Mouse (Mus musculus) hindbrain, embryonic 13.5 days (tissue): ENCODE measurements around the gene Bhlha9. TPM values are rescaled to one million over a fixed set of nuclear protein-coding genes. Genes with fewer than 3 reads are reported as not detected.

ENCODE experiments used
- ATAC-seq: fragments of 200-750 bp; cut with Nextera tagmentation; 2 replicates; pipeline ENCODE4 v1.8.0; 2017; ENCODE audit warnings: moderate TSS enrichment; ENCODE audit not compliant: low FRiP score
- H3K27ac ChIP-seq: fragments of 300-500 bp; sonication (generic); 2 replicates; pipeline ENCODE4 v1.5.1; 2015; ENCODE audit warnings: inconsistent platforms, mild to moderate bottlenecking, moderate library complexity
- H3K27me3 ChIP-seq: fragments of 300-500 bp; sonication (generic); 2 replicates; pipeline ENCODE4 v1.6.1; 2015; ENCODE audit warnings: mild to moderate bottlenecking, inconsistent platforms
- H3K36me3 ChIP-seq: fragments of 300-500 bp; sonication (generic); 2 replicates; pipeline ENCODE4 v1.6.1; 2015; ENCODE audit warnings: mild to moderate bottlenecking, inconsistent platforms
- H3K4me1 ChIP-seq: fragments of 300-500 bp; sonication (generic); replicated peaks from 2 replicates; pipeline ENCODE4 v1.6.1; 2015; ENCODE audit warnings: inconsistent platforms
- H3K4me2 ChIP-seq: fragments of 300-500 bp; sonication (generic); 2 replicates; pipeline ENCODE4 v1.6.1; 2015; ENCODE audit warnings: inconsistent platforms, mild to moderate bottlenecking, moderate library complexity
- H3K4me3 ChIP-seq: fragments of 300-500 bp; sonication (generic); 2 replicates; pipeline ENCODE4 v1.5.1; 2015; ENCODE audit warnings: mild to moderate bottlenecking, inconsistent platforms
- H3K9ac ChIP-seq: fragments of 300-500 bp; sonication (generic); 2 replicates; pipeline ENCODE4 v1.6.1; 2015; ENCODE audit warnings: mild to moderate bottlenecking, inconsistent platforms
- H3K9me3 ChIP-seq: fragments of 300-500 bp; sonication (generic); 2 replicates; pipeline ENCODE4 v1.6.1; 2016; ENCODE audit warnings: inconsistent platforms
- WGBS: fragments of 180-500 bp; shearing (Covaris S2); methylation state at CpG from one replicate; pipeline ENCODE4 v1.1.7; 2015; 5-methylcytosine and 5-hydroxymethylcytosine counted together
- polyA plus RNA-seq: library from polyadenylated mRNA; unstranded; fragments of >200 nt; fragmentation: Nextera tagmentation; extraction: Ambion mirVana; gene quantifications from 2 replicates; pipeline ENCODE4 v1.2.1, GENCODE M21; 2015

Gene Bhlha9
- polyA plus RNA-seq, result 0.32 and 0.60 TPM in 2 replicates

- ATAC-seq, result 0 out of 2 replicates have a peak, but pooled peaks have one; percentile 17
- H3K36me3 ChIP-seq, result no peaks in the 10 kb centered on the region
- peak within 1 kb of the TSS; percentile 44 for H3K4me3 ChIP-seq
- H3K27me3 ChIP-seq, result peaks cover 83% of the 10 kb centered on the region
- WGBS, result 57% methylated on average over 15 of the region's 15 CpGs
- peak within 1 kb of the TSS; percentile 74 for H3K9ac ChIP-seq
- no peak within 1 kb of the TSS for H3K27ac ChIP-seq
- H3K4me1 ChIP-seq, result peaks cover 13% of the 10 kb centered on the region
- no peaks in the 10 kb centered on the region for H3K9me3 ChIP-seq
- peak within 1 kb of the TSS; percentile 76 for H3K4me2 ChIP-seq
These were observed at the start of gene Bhlha9 for GRCm38 (mm10) chr11:76671871-76672475. Gene Bhlha9 (plus strand): TSS chr11:76672470.

- WGBS, result under 1% methylated on average over 64 of the region's 66 CpGs
- Histone ChIP-seq H3K27me3 (peaks cover 40% of the 10 kb centered on the region), H3K27ac (no peak overlapping the region), H3K9me3 (no peaks in the 10 kb centered on the region), H3K9ac (peak overlapping the region; percentile 77), H3K4me3 (peak overlapping the region; percentile 63), H3K36me3 (no peaks in the 10 kb centered on the region), H3K4me1 (peaks cover 37% of the 10 kb centered on the region), H3K4me2 (peak overlapping the region; percentile 100)
- ATAC-seq, result peak; percentile 34; the same call in 1 of the 2 replicates
These were observed 49.6 kb upstream of the Bhlha9 start for GRCm38 (mm10) chr11:76622566-76623205.

- Histone ChIP-seq H3K4me1 (peaks cover 37% of the 10 kb centered on the region), H3K4me2 (peak overlapping the region; percentile 100), H3K27me3 (peaks cover 40% of the 10 kb centered on the region), H3K9ac (peak overlapping the region; percentile 77), H3K4me3 (peak overlapping the region; percentile 63), H3K36me3 (no peaks in the 10 kb centered on the region), H3K9me3 (no peaks in the 10 kb centered on the region), H3K27ac (no peak overlapping the region)
- ATAC-seq, result peak; percentile 71
- under 1% methylated on average over 68 of the region's 72 CpGs for WGBS
These were observed 48.9 kb upstream of the Bhlha9 start for GRCm38 (mm10) chr11:76623206-76623961.

- ATAC-seq, result no peak
- no peaks in the 10 kb centered on the region for H3K9me3 ChIP-seq
- H3K27me3 ChIP-seq, result peaks cover 40% of the 10 kb centered on the region
- 59% methylated on average over 10 of the region's 10 CpGs for WGBS
- peak overlapping the region; percentile 77; the same call in 1 of the 2 replicates for H3K9ac ChIP-seq
- H3K4me1 ChIP-seq, result peaks cover 37% of the 10 kb centered on the region
- peak overlapping the region; percentile 100 for H3K4me2 ChIP-seq
- H3K4me3 ChIP-seq, result peak overlapping the region; percentile 63
- H3K27ac ChIP-seq, result no peak overlapping the region
- H3K36me3 ChIP-seq, result no peaks in the 10 kb centered on the region
These were observed 48.2 kb upstream of the Bhlha9 start for GRCm38 (mm10) chr11:76624071-76624470.

- ATAC-seq, result no peak
- no peaks in the 10 kb centered on the region for H3K36me3 ChIP-seq
- H3K9ac ChIP-seq, result no peak overlapping the region
- no peak overlapping the region for H3K4me2 ChIP-seq
- H3K9me3 ChIP-seq, result no peaks in the 10 kb centered on the region
- no peak overlapping the region for H3K4me3 ChIP-seq
- H3K27me3 ChIP-seq, result peaks cover 40% of the 10 kb centered on the region
- H3K4me1 ChIP-seq, result peaks cover 37% of the 10 kb centered on the region
- WGBS, result 88% methylated on average over 3 of the region's 3 CpGs
- no peak overlapping the region for H3K27ac ChIP-seq
These were observed 47.4 kb upstream of the Bhlha9 start for GRCm38 (mm10) chr11:76624881-76625280.

GRCm38 (mm10) chr11:76628613-76629012 is 43.7 kb upstream of the Bhlha9 start:
- no peak overlapping the region for H3K27ac ChIP-seq
- 79% methylated on average over 5 of the region's 5 CpGs for WGBS
- no peak overlapping the region for H3K9ac ChIP-seq
- no peak overlapping the region for H3K4me3 ChIP-seq
- H3K4me1 ChIP-seq, result peaks cover 4% of the 10 kb centered on the region
- H3K27me3 ChIP-seq, result peaks cover 14% of the 10 kb centered on the region
- H3K9me3 ChIP-seq, result no peaks in the 10 kb centered on the region
- H3K4me2 ChIP-seq, result no peak overlapping the region
- H3K36me3 ChIP-seq, result no peaks in the 10 kb centered on the region
- ATAC-seq, result no peak

GRCm38 (mm10) chr11:76630023-76630422 is 42.2 kb upstream of the Bhlha9 start:
- no peak overlapping the region for H3K4me3 ChIP-seq
- no peak for ATAC-seq
- WGBS, result 49% methylated on average over 2 of the region's 2 CpGs

GRCm38 (mm10) chr11:76630487-76630886 is 41.8 kb upstream of the Bhlha9 start:
- 88% methylated on average over 5 of the region's 5 CpGs for WGBS
- no peak overlapping the region for H3K4me3 ChIP-seq
- H3K4me2 ChIP-seq, result no peak overlapping the region
- H3K9me3 ChIP-seq, result no peaks in the 10 kb centered on the region
- no peak for ATAC-seq
- H3K27me3 ChIP-seq, result no peaks in the 10 kb centered on the region
- H3K36me3 ChIP-seq, result no peaks in the 10 kb centered on the region
- H3K9ac ChIP-seq, result no peak overlapping the region
- no peaks in the 10 kb centered on the region for H3K4me1 ChIP-seq
- no peak overlapping the region for H3K27ac ChIP-seq

More at GRCm38 (mm10) chr11:76630023-76630422, 42.2 kb upstream of the Bhlha9 start:
- Histone ChIP-seq H3K36me3 (no peaks in the 10 kb centered on the region), H3K4me2 (no peak overlapping the region), H3K27ac (no peak overlapping the region), H3K9me3 (no peaks in the 10 kb centered on the region), H3K4me1 (no peaks in the 10 kb centered on the region), H3K27me3 (no peaks in the 10 kb centered on the region), H3K9ac (no peak overlapping the region)

GRCm38 (mm10) chr11:76639269-76639985 is 32.8 kb upstream of the Bhlha9 start:
- H3K9me3 ChIP-seq, result no peaks in the 10 kb centered on the region
- H3K27ac ChIP-seq, result 0 out of 2 replicates have a peak overlapping the region, but pooled peaks have one; percentile 41
- no peak for ATAC-seq
- H3K9ac ChIP-seq, result no peak overlapping the region
- H3K36me3 ChIP-seq, result no peaks in the 10 kb centered on the region
- no peak overlapping the region for H3K4me3 ChIP-seq
- peaks cover 15% of the 10 kb centered on the region for H3K4me1 ChIP-seq
- H3K27me3 ChIP-seq, result no peaks in the 10 kb centered on the region
- WGBS, result 64% methylated on average over 17 of the region's 17 CpGs
- H3K4me2 ChIP-seq, result no peak overlapping the region

- no peak overlapping the region for H3K27ac ChIP-seq
- H3K4me3 ChIP-seq, result no peak overlapping the region
- no peak overlapping the region for H3K4me2 ChIP-seq
- H3K36me3 ChIP-seq, result no peaks in the 10 kb centered on the region
- H3K4me1 ChIP-seq, result peaks cover 23% of the 10 kb centered on the region
- no peak overlapping the region for H3K9ac ChIP-seq
- ATAC-seq, result no peak
- WGBS, result 66% methylated on average over 4 of the region's 4 CpGs
- no peaks in the 10 kb centered on the region for H3K9me3 ChIP-seq
- no peaks in the 10 kb centered on the region for H3K27me3 ChIP-seq
These were observed 32.0 kb upstream of the Bhlha9 start for GRCm38 (mm10) chr11:76640231-76640630.

- Histone ChIP-seq H3K4me1 (peaks cover 46% of the 10 kb centered on the region), H3K9me3 (no peaks in the 10 kb centered on the region), H3K4me2 (no peak overlapping the region), H3K9ac (no peak overlapping the region), H3K27me3 (no peaks in the 10 kb centered on the region), H3K36me3 (no peaks in the 10 kb centered on the region), H3K4me3 (no peak overlapping the region), H3K27ac (peak overlapping the region; percentile 84)
- no peak for ATAC-seq
- 28% methylated on average over 6 of the region's 6 CpGs for WGBS
These were observed 28.0 kb upstream of the Bhlha9 start for GRCm38 (mm10) chr11:76644257-76644656.

GRCm38 (mm10) chr11:76645036-76645435 is 27.2 kb upstream of the Bhlha9 start:
- Histone ChIP-seq H3K27ac (peak overlapping the region; percentile 84), H3K4me3 (no peak overlapping the region), H3K36me3 (no peaks in the 10 kb centered on the region), H3K4me1 (peaks cover 40% of the 10 kb centered on the region), H3K27me3 (no peaks in the 10 kb centered on the region), H3K9me3 (no peaks in the 10 kb centered on the region), H3K9ac (peak overlapping the region; percentile 61; the same call in 1 of the 2 replicates), H3K4me2 (no peak overlapping the region)
- no peak for ATAC-seq
- 73% methylated on average over 9 of the region's 9 CpGs for WGBS
